Mouse (Mus musculus) small intestine, adult 2 months (tissue): ENCODE measurements around the gene Cenpq.

ENCODE experiments used
- CTCF ChIP-seq: fragments of 200-500 bp; IDR thresholded peaks from 2 replicates; pipeline ENCODE4 v1.5.1; 2012; ENCODE audit warnings: low read depth, mild to moderate bottlenecking, control low read depth, inconsistent platforms, low read length, moderate library complexity, mixed read lengths; ENCODE audit not compliant: insufficient replicate concordance, insufficient read length; ENCODE audit errors: extremely low read depth
- POLR2A ChIP-seq: fragments of 200-500 bp; IDR thresholded peaks from 2 replicates; pipeline ENCODE4 v1.6.1; 2012; ENCODE audit warnings: low read depth, mild to moderate bottlenecking, control low read depth, inconsistent platforms, low read length, moderate library complexity

DNA sequence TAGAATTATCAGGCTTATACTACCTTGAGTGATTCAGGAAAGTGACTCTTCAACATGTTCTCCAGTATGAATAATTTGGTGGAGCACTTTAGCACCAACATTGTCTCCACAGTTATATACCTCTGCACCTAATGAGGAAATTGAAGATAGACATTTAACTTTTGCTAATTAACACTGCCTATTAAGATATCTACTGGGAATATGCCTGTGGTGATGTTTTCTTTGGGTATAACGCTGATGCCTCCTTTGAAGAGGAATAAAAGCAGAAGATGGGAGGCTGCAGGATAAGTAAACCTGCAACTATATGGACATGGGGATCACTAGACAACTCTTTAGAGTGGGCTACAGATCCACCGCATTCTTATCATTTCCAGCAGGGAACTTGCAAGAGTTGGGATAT is 20.6 kb downstream of the Cenpq start, which contains the start of gene Glyatl3:
- TF ChIP-seq POLR2A (no peak), CTCF (no peak)
